ENCODE assay signal across 12 mouse cellular contexts in the genomic region with DNA sequence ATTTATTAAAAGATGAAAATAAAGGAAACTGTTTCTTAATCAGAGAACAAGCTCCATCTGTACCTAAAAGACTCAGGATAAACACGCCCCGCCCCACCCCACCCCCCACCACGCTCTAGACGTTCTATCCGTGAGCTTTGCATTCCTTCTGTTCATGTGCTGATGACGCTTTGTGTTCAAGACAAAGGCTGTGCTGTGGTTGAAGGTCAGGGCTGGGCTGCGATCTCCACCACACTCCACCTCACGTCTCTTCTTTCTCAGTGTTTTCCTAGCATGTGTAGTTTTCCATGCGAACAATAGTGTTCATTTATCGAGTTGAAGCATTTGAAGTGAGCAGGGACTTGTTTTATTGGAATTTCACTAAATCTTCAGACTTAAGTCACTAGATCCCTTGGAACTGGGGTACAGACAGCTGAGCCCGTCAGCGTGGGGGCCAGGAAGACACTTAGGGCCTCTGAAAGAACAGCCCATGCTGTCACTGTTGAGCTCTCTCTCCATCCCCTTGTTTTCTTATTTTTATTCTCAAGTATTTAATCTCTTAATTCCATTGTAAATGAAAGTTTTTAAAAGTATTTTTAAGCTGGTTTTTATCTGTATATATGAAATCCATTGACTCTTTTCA.
DNase-seq lines count a peak whose midpoint lies in the region; ATAC-seq lines count a peak whose summit lies in the region.
"Had no signal": no experiment of that assay in that cellular context is flagged by ENCODE, and none has a peak within 500 bp of the region (broad histone marks: within the 10 kb centered on the region; RNA-seq: fewer than 3 reads in every experiment).

No protein-coding gene starts in this region.

- no peak overlapping the region for H3K27ac ChIP-seq in midbrain, embryonic 14.5 days (replicated peaks; ENCODE audit: low read depth, low read length)
- H3K27ac ChIP-seq: left cerebral cortex, adult 2 months had no signal

- H3K9me3 ChIP-seq in midbrain, embryonic 14.5 days (ENCODE audit: control insufficient read depth, low read length), result no peaks in the 10 kb centered on the region

- WGBS in midbrain, embryonic 14.5 days, result 4% methylated on average over 12 of the region's 12 CpGs

- no peaks in the 10 kb centered on the region for H3K27me3 ChIP-seq in midbrain, embryonic 14.5 days (ENCODE audit: control insufficient read depth, insufficient read depth, low read length)

- peak overlapping the region; percentile 38 for H3K4me2 ChIP-seq in midbrain, embryonic 14.5 days (ENCODE audit: low read length)

- DNase-seq in ES-CJ7 (ENCODE audit: low read depth, low spot score), result peak; percentile 99
- DNase-seq in embryo, embryonic 10 days (ENCODE audit: low spot score), result peak; percentile 79
- peak; percentile 10 for DNase-seq in forelimb bud, embryonic 11.5 days (ENCODE audit: low read depth, low spot score)
- DNase-seq in midbrain, embryonic 14.5 days, result peak; percentile 40
- no peak for DNase-seq in cerebellum, postnatal 4 days (ENCODE audit: low spot score in 2 of 2)
- no peak for DNase-seq in layer of hippocampus, adult 9-10 months (ENCODE audit: low spot score)
- DNase-seq in kidney, postnatal 25 days, result no peak
- no peak for DNase-seq in left cerebral cortex, adult 11 months (ENCODE audit: low spot score)
- DNase-seq: heart, postnatal 4 days; lung, postnatal 14 days had no signal

- H3K4me1 ChIP-seq in midbrain, embryonic 14.5 days (ENCODE audit: control insufficient read depth, insufficient read depth, low read length), result 0 out of 2 replicates have a peak, but pooled peaks cover 5% of the 10 kb centered on the region

- no peak overlapping the region for H3K9ac ChIP-seq in midbrain, embryonic 14.5 days (replicated peaks; ENCODE audit: low read length)

- H3K4me3 ChIP-seq in midbrain, embryonic 14.5 days (replicated peaks; ENCODE audit: low read depth, low read length), result no peak overlapping the region
- H3K4me3 ChIP-seq: erythroblast, embryonic 14.5 days; left cerebral cortex, adult 2 months had no signal

- no peak for ATAC-seq in midbrain, embryonic 14.5 days (ENCODE audit: low FRiP score, low TSS enrichment)

- H3K36me3 ChIP-seq in midbrain, embryonic 14.5 days (ENCODE audit: control insufficient read depth, insufficient read depth, low read length), result no peaks in the 10 kb centered on the region

Comparison
In these comparisons a context has a peak if more than half of its experiments do, and no peak if none do; other contexts are left out.
1. DNase-seq: peak in ES-CJ7 (single experiment), embryo, embryonic 10 days (single experiment), forelimb bud, embryonic 11.5 days (single experiment) and midbrain, embryonic 14.5 days (single experiment); none in cerebellum, postnatal 4 days (0 of 2), layer of hippocampus, adult 9-10 months (single experiment), kidney, postnatal 25 days (0 of 2) and left cerebral cortex, adult 11 months (single experiment).